ENCODE assay signal across 8 mouse cellular contexts in genomic region chr4:62506798-62507197, GRCm38 (mm10). TPM values are rescaled to one million over a fixed set of nuclear protein-coding genes. Genes with fewer than 3 reads are reported as not detected.
A peak's percentile ranks its signal among the peaks of the same experiment; 100 is the strongest.
DNase-seq lines count a peak whose midpoint lies in the region; ATAC-seq and TF ChIP-seq lines count a peak whose summit lies in the region.

No protein-coding gene starts in this region.

- peak; percentile 25 for ATAC-seq in megakaryocyte progenitor cell, adult 5-6 weeks (replicated peaks; ENCODE audit: poor library complexity)

- peaks cover 8% of the 10 kb centered on the region for H3K4me1 ChIP-seq in lung, adult 2 months (ENCODE audit: control insufficient read depth, insufficient read depth, low read length)

- no peak for TF ChIP-seq POLR2A in lung, adult 2 months (IDR thresholded peaks at IDR 0.05; ENCODE audit: borderline replicate concordance, extremely low read depth, low read depth, low read length)

- H3K4me3 ChIP-seq in lung, adult 2 months (replicated peaks; ENCODE audit: extremely low read depth, low read depth, low read length) = no peak overlapping the region

- intact Hi-C loops in left cerebral cortex, postnatal 25 days (cut with DNase I) = no loop called here

- 38% methylated on average over 2 of the region's 2 CpGs for WGBS in lung, adult 2 months

- DNase-seq in adrenal gland, adult (ENCODE audit: inconsistent age in 2 of 2, low spot score in 1 of 2) = peak; percentile 65 to 79
- DNase-seq in adrenal gland, adult 18-20 months (ENCODE audit: low spot score in 2 of 2) = no peak
- no peak for DNase-seq in lung, adult 2 months
- DNase-seq in lung, postnatal 4 days = no peak
- peak; percentile 48 for DNase-seq in heart, postnatal 4 days
- no peak for DNase-seq in right cerebral cortex, postnatal 10 days (ENCODE audit: low spot score in 2 of 2)
- no peak for DNase-seq in left cerebral cortex, postnatal 25 days (ENCODE audit: low spot score in 2 of 2)

- peak; percentile 29; the same call in 1 of the 2 replicates for TF ChIP-seq CTCF in lung, adult 2 months (IDR thresholded peaks at IDR 0.05; ENCODE audit: insufficient read depth, low read length)

RNA-seq across cellular contexts. Expression of gene Hdhd3, which starts 3.5 kb away (rescaled TPM):
- total RNA-seq in adrenal gland, adult 18-20 months (2021) = 10 to 100 TPM in 1 of 2 experiments, 1 to 10 TPM in 1; 9.8 to 21.4 TPM
- 10.0 and 14.1 TPM in 2 replicates for polyA plus RNA-seq in lung, adult 2 months (2012; rRNA removed)
- total RNA-seq in heart, postnatal 4 days (2021) = 1 to 10 TPM; 6.3 to 6.9 TPM
- 1.1 and 3.3 TPM in 2 replicates for total RNA-seq in megakaryocyte progenitor cell, adult 5-6 weeks (2015)
- total RNA-seq in megakaryocyte progenitor cell, adult 5-6 weeks (2017) = 0.92 and 2.5 TPM in 2 replicates
- 10 to 100 TPM in 1 of 2 experiments, 1 to 10 TPM in 1; 7.5 to 10.9 TPM for total RNA-seq in left cerebral cortex, postnatal 25 days (2021)

RNA-seq across cellular contexts. Expression of gene Alad, which starts 12.9 kb away (rescaled TPM):
- 100 to 1,000 TPM in 1 of 2 experiments, 10 to 100 TPM in 1; 92.6 to 112 TPM for total RNA-seq in adrenal gland, adult 18-20 months (2021)
- 139 and 141 TPM in 2 replicates for polyA plus RNA-seq in lung, adult 2 months (2012; rRNA removed)
- 10 to 100 TPM; 63.8 to 69.8 TPM for total RNA-seq in heart, postnatal 4 days (2021)
- 33.6 and 50.9 TPM in 2 replicates for total RNA-seq in megakaryocyte progenitor cell, adult 5-6 weeks (2015)
- total RNA-seq in megakaryocyte progenitor cell, adult 5-6 weeks (2017) = 24.1 and 25.0 TPM in 2 replicates
- total RNA-seq in left cerebral cortex, postnatal 25 days (2021) = 10 to 100 TPM; 25.4 to 30.8 TPM

RNA-seq across cellular contexts. Expression of gene Pole3, which starts 18.1 kb away (rescaled TPM):
- 10 to 100 TPM; 43.7 to 52.1 TPM for total RNA-seq in adrenal gland, adult 18-20 months (2021)
- polyA plus RNA-seq in lung, adult 2 months (2012; rRNA removed) = 8.9 and 16.1 TPM in 2 replicates
- total RNA-seq in heart, postnatal 4 days (2021) = 10 to 100 TPM; 28.2 to 31.1 TPM
- total RNA-seq in megakaryocyte progenitor cell, adult 5-6 weeks (2015) = 56.8 and 60.9 TPM in 2 replicates
- total RNA-seq in megakaryocyte progenitor cell, adult 5-6 weeks (2017) = 80.7 TPM in 2 replicates
- 10 to 100 TPM; 19.9 to 20.2 TPM for total RNA-seq in left cerebral cortex, postnatal 25 days (2021)

RNA-seq across cellular contexts. Expression of gene 4933430I17Rik, which starts 18.4 kb away (rescaled TPM):
- under 1 TPM; 0.27 to 0.29 TPM for total RNA-seq in adrenal gland, adult 18-20 months (2021)
- 0.08 and 0.15 TPM in 2 replicates for polyA plus RNA-seq in lung, adult 2 months (2012; rRNA removed)
- under 1 TPM; 0.19 to 0.25 TPM for total RNA-seq in heart, postnatal 4 days (2021)
- 0.27 TPM in 1 of 2 replicates, not detected in the other for total RNA-seq in megakaryocyte progenitor cell, adult 5-6 weeks (2015)
- 0.08 and 1.4 TPM in 2 replicates for total RNA-seq in megakaryocyte progenitor cell, adult 5-6 weeks (2017)
- total RNA-seq in left cerebral cortex, postnatal 25 days (2021) = under 1 TPM; 0.37 to 0.53 TPM

RNA-seq across cellular contexts. Expression of gene Bspry, which starts 26.9 kb away (rescaled TPM):
- total RNA-seq in adrenal gland, adult 18-20 months (2021) = 1 to 10 TPM; 3.7 to 9.6 TPM
- polyA plus RNA-seq in lung, adult 2 months (2012; rRNA removed) = 26.0 and 31.0 TPM in 2 replicates
- total RNA-seq in heart, postnatal 4 days (2021) = not detected
- total RNA-seq in megakaryocyte progenitor cell, adult 5-6 weeks (2015) = not detected in 2 replicates
- total RNA-seq in megakaryocyte progenitor cell, adult 5-6 weeks (2017) = not detected in 2 replicates
- total RNA-seq in left cerebral cortex, postnatal 25 days (2021) = under 1 TPM; 0.34 to 0.53 TPM

Comparison
In these comparisons a context has a peak if more than half of its experiments do, and no peak if none do; other contexts are left out.
1. DNase-seq: peak in adrenal gland, adult (2 of 2) and heart, postnatal 4 days (single experiment); none in adrenal gland, adult 18-20 months (0 of 2), lung, adult 2 months (single experiment), lung, postnatal 4 days (0 of 2), right cerebral cortex, postnatal 10 days (0 of 2) and left cerebral cortex, postnatal 25 days (0 of 2).